Mouse (Mus musculus): Measurements from ENCODE around the gene Ikzf4.
"Not testable (repeated sequence)": the region's sequence is repeated elsewhere in the genome, so short reads cannot be mapped to it uniquely, and the experiment has no call there.

The Ikzf4 gene

DNA sequence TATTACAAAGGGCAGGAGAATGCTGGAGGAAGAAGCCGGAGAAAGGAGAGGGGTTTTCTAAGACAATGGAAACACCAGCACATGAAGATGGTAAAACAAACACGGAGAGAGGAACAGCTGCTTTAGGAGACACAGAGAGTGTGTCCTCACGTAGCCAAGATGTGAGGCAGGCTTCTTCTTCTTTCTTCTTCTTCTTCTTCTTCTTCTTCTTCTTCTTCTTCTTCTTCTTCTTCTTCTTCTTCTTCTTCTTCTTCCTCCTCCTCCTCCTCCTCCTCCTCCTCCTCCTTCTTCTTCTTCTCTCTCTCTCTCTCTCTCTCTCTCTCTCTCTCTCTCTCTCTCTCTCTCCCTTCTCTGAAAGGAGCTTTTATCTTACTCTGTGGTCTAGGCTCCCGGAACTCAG is 32.0 kb downstream of the Ikzf4 start:
- not testable (repeated sequence) for DNase-seq (ENCODE audit: inconsistent age in 2 of 2, low spot score in 1 of 2)

DNA sequence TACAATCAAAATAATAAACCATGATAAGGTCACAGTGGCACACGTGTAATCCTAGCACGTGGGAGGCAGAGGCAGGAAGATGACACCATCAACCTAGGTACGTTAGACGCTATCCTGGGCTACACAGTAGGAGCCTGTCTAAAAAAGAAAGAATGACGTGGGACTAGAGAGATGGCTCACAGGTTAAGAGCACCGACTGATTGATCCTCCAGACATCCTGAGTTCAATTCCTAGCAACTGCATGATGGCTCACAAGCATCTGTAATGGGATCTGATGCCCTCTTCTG is 32.7 kb downstream of the Ikzf4 start:
- no peak for DNase-seq (ENCODE audit: inconsistent age in 2 of 2, low spot score in 1 of 2)

GRCm38 (mm10) chr10:128612433-128613153 is 33.2 kb downstream of the Ikzf4 start:
- DNase-seq (ENCODE audit: inconsistent age in 2 of 2, low spot score in 1 of 2): peak; percentile 66 to 88

DNA sequence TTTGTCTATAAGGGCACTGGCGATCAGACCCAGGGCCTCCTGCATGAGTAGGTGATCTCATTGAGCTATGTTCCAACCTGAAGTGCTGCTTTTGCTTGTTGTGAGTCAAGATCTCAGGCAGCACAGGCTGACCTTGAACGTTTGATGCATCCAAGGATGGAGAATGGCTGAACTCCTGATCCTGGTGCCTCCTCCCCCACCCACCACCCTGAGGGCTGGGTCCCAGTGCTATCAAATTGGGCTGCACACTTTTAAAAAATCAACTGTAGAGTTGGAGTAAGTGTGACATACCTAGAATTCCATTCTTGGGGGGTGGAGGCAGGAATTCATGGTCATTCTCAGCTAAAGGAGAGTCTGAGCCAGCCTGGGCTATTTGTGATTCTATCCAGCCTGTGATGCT is 39.3 kb downstream of the Ikzf4 start:
- DNase-seq (ENCODE audit: inconsistent age in 2 of 2, low spot score in 1 of 2): no peak

DNA sequence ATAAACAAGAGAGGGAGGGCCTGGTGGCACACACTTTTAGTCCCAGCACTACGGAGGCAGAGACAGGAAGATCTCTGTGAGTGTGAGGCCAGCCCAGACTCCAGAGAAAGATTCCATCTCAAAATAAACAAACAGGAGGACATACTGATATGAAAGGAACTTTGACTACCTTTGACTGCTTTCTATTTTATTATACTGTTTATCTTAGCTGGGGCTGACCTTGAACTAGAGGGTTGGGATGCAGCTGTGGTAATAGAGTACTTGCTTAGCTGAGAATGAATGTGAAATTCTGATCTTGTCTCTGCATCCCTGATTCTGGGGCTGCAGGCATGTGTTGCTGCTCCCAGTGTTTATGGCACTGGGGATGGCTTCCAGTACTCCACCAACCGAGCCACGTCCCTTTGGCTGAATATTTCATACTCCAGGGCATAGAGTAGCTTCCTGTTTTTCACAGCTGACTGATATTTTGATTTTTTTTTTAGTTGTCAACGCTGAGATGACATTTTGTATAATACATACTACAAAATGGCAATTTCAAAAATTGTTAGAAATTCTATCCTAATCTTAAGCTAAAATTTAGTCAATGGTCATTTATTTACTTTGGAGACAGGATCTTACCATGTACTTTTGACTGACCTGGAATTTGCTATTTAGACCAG is 43.2 kb downstream of the Ikzf4 start:
- no peak for DNase-seq (ENCODE audit: inconsistent age in 2 of 2, low spot score in 1 of 2)

DNA sequence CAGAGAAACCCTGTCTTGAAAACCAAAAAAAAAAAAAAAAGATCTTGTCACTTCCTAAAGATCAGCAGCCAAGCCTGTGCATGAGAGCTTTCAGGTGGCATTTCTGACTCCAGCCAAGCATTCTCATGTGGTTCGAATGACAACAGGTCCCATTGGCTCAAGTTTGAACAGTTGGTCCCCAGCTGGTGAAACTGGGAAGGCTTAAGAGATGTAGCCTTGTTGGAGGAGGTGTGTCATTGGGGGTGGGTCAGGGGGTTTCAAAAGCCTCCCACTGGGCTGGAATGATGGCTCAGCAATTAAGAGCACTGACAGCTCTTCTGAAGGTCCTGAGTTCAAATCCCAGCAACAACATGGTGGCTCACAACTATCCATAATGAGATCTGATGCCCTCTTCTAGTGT is 44.3 kb downstream of the Ikzf4 start:
- DNase-seq (ENCODE audit: inconsistent age in 2 of 2, low spot score in 1 of 2): no peak

DNA sequence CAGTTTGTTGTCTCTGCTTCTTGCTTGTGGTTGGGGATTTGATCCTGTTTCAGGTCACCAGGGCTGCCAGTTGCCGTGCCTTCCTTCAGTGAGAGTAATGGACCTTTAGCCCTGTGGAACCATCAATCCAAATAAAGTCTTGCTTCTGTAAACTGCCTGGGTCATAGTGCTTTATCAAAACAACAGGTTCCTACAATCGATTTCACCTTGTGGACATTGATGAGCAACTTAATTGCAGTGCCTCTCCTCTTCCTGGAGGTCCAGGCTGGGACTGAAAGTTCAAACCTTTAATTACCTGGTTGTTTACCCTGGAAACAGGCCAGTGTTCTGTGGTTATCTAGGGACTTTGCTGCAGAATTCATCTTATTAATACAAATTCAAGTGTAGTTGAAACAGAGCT is 47.3 kb downstream of the Ikzf4 start:
- no peak for DNase-seq (ENCODE audit: inconsistent age in 2 of 2, low spot score in 1 of 2)

DNA sequence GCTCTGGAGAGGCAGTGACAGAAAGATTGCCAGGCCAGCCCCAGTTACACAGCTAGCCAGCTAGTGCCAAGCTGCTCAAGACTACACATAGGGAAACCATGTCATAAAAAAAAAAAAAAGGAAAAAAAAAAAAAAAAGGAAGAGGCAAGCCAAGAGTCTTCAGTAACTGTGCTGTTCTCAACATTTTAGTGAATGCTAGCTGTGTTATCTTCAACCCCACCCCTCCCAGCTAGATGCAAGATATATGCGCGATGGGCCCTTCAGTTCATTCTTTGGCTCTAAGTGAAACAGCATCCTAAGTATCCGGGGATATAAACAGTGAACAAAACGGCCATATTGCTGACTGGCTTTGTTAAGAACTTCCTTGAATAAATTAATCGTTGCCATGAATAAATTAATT is 53.0 kb downstream of the Ikzf4 start:
- DNase-seq (ENCODE audit: inconsistent age in 2 of 2, low spot score in 1 of 2): no peak

GRCm38 (mm10) chr10:128591436-128591835 is 54.4 kb downstream of the Ikzf4 start:
- no peak for DNase-seq (ENCODE audit: inconsistent age in 2 of 2, low spot score in 1 of 2)

GRCm38 (mm10) chr10:128590193-128590690 is 55.5 kb downstream of the Ikzf4 start:
- peak; percentile 69 to 91 for DNase-seq (ENCODE audit: inconsistent age in 2 of 2, low spot score in 1 of 2)

GRCm38 (mm10) chr10:128589464-128590192 is 56.2 kb downstream of the Ikzf4 start, which contains the start of gene Erbb3:
Gene Erbb3, minus strand, starts transcription at chr10:128589652.
- DNase-seq (ENCODE audit: inconsistent age in 2 of 2, low spot score in 1 of 2): peak; percentile 74 to 90

DNA sequence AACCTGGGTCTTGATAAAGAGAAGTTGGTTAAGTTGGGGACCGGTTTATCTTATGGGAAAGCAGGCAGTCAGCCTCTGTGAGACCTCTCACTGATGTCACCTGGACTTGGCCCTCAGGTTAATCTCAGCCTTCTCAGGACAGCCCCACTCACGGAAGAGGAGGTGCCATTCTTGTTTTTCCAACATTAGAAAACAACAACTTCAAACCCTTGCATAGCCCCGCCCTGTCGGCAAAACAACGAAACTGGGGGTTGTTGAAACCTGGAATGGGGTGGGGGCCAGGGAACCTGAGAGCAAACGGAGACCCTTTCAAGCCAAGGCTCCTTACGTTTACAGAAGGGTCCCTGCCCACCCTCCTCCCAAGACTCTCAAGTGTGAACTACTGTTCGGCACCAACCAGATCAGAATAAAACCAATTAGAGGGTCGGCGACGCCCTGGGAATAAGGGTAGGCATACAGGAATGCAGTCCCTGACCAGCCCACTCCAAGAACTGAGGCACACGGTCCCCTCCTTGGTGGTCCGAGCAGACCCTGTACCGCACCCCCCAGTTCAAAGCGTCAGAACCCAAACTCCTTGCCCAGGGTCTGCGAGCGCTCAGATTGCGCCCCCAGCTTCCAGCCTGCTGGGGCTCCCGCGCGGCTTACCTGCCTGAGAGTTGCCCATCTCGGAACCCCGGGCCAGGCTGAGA is 56.9 kb downstream of the Ikzf4 start:
- no peak for DNase-seq (ENCODE audit: inconsistent age in 2 of 2, low spot score in 1 of 2)

DNA sequence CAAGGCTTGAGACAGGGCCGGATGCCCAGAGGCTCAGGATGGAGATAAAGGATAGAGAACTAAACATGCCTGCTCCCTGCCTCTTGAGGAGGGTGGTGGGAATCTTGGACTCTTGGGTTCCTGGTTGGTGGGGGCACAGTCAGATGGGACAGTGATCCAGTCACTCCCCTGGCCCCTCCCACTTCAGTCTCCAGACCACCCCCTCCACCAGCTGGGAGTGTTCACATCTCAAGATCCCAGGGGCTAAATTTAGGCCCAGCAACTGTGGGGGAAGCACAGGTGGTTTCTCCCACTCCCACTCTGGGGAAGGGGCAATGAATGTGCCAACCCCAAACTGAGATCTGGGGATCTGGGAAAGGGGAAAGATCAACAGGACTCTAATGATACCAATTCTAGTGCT is 57.7 kb downstream of the Ikzf4 start:
- DNase-seq (ENCODE audit: inconsistent age in 2 of 2, low spot score in 1 of 2): no peak

DNA sequence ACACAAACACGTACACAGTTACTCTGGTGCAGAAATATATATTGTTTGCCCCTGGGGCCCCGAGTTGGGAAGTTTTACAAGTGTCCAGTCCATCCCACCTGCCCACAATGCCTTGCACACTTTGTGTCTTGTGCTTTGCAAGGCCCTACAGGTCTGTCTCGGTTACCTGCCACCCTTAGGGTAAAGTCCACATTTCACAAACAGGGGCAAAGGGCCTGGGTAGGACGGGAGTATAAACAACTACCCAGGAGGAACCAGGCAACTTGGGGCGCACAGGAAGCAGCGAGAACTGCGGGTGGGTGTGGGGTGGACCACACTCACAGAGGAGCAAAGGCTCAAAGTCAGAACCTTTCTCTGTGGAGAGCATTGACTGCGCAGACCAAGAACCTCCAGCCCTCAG is 58.1 kb downstream of the Ikzf4 start:
- DNase-seq (ENCODE audit: inconsistent age in 2 of 2, low spot score in 1 of 2): no peak

DNA sequence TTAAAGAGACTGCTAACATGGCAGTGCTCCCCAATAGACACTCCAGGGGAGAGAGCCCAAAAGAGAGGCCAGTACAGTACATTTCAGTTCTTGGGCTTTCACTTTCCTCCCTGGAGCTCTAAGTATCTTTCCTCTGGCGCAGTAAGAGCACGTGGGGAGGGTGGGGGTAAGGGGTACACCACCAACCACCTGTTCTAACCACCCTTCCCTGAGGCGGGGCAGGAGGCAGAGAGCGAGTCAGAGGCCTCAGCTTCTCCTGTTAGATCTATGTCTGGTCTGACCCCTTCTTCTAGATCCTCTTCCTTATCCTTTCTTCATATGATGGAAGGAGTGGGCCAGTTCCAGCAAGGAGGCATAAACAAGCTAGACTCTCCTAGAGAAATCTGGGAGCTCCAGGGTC is 58.7 kb downstream of the Ikzf4 start:
- no peak for DNase-seq (ENCODE audit: inconsistent age in 2 of 2, low spot score in 1 of 2)

DNA sequence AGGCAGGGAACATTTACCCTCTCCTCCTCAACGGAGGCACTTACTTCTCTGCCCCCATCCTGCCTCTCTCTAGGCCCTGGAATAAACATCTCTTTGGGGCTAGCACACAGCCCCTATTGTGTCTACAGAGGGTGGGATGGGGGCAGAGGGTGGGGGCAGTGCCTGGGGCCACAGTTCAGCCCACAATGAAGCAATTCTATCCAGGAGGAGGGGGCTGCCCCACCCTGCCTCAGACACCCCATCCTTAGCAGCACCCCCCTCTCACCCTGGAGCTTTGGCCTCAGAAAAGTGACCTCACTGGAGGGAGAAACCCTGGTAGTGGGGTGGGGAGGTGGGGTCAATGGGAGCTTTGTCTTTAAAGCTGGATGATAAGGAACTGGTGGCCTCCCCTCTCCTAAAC is 59.2 kb downstream of the Ikzf4 start:
- no peak for DNase-seq (ENCODE audit: inconsistent age in 2 of 2, low spot score in 1 of 2)

GRCm38 (mm10) chr10:128584386-128584785 is 61.4 kb downstream of the Ikzf4 start:
- DNase-seq (ENCODE audit: inconsistent age in 2 of 2, low spot score in 1 of 2): peak in 1 of 2 experiments; percentile 20

DNA sequence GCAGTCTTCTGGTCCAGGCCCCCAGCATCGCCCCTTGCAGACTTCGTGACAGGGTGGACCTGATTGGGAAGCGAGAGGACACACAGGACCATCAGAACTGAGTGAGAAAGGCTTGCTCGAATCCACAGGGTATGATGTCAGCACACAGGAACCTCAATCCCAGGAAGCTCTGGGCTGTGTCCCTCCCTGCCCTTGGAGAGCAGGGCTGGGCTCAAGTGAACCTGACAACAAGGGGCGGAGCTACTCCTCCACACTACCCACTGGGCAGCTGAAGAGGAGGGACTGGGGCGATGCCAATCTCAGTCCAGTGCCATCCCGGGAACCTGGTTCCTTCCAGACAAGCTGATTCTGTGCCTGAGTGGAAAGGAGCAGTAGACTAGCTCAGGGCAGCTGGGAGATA is 62.1 kb downstream of the Ikzf4 start:
- DNase-seq (ENCODE audit: inconsistent age in 2 of 2, low spot score in 1 of 2): peak; percentile 83 to 89
